Mouse (Mus musculus) layer of hippocampus, adult 8-10 months (tissue): ENCODE measurements at regions not wholly inside any gene's neighbourhood (a gene's known extent, or its start where the extent isn't known, plus 50 kb on each side); places are given as distances from the start of the nearest gene placed in this dataset.
A peak's percentile ranks its signal among the peaks of the same experiment; 100 is the strongest.
"Not testable (repeated sequence)": the region's sequence is repeated elsewhere in the genome, so short reads cannot be mapped to it uniquely, and the experiment has no call there.

Experiments used
- DNase-seq, 2 experiments: peaks; one replicate each; pipeline ENCODE4 v3.0.0; 2022; ENCODE audit warnings: low spot score in 2 of 2

GRCm38 (mm10) chr1:149463930-149464329 is 497.2 kb downstream of the Pla2g4a start:
- no peak for DNase-seq

GRCm38 (mm10) chr1:149449801-149450493 is 511.1 kb downstream of the Pla2g4a start:
- no peak for DNase-seq

- DNase-seq = peak in 1 of 2 experiments; percentile 12
These were observed 512.6 kb downstream of the Pla2g4a start for GRCm38 (mm10) chr1:149448516-149448915.

- no peak for DNase-seq
These were observed 550.1 kb downstream of the Pla2g4a start for GRCm38 (mm10) chr1:149411009-149411408.

- DNase-seq = no peak
These were observed 555.7 kb downstream of the Pla2g4a start for GRCm38 (mm10) chr1:149405367-149405766.

- DNase-seq = no peak
These were observed 572.4 kb downstream of the Pla2g4a start for GRCm38 (mm10) chr1:149388706-149389105.

- DNase-seq = no peak
These were observed 609.7 kb downstream of the Pla2g4a start for GRCm38 (mm10) chr1:149351338-149351907.

GRCm38 (mm10) chr1:149347359-149347758 is 613.7 kb downstream of the Pla2g4a start:
- DNase-seq = no peak

GRCm38 (mm10) chr1:149338158-149338557 is 622.9 kb downstream of the Pla2g4a start:
- DNase-seq = no peak

GRCm38 (mm10) chr1:149332239-149332638 is 628.9 kb downstream of the Pla2g4a start:
- no peak for DNase-seq

- no peak for DNase-seq
These were observed 633.9 kb downstream of the Pla2g4a start for GRCm38 (mm10) chr1:149327171-149327570.

GRCm38 (mm10) chr1:149323095-149323494 is 638.0 kb downstream of the Pla2g4a start:
- no peak for DNase-seq

GRCm38 (mm10) chr1:149289725-149290124 is 671.4 kb downstream of the Pla2g4a start:
- no peak for DNase-seq

- no peak for DNase-seq
These were observed 686.2 kb downstream of the Pla2g4a start for GRCm38 (mm10) chr1:149274932-149275331.

GRCm38 (mm10) chr1:149256866-149257265 is 704.2 kb downstream of the Pla2g4a start:
- peak; percentile 22 to 48 for DNase-seq

GRCm38 (mm10) chr1:149254141-149254540 is 706.9 kb downstream of the Pla2g4a start:
- no peak for DNase-seq

- peak in 1 of 2 experiments; percentile 11 for DNase-seq
These were observed 722.6 kb downstream of the Pla2g4a start for GRCm38 (mm10) chr1:149238329-149239015.

- DNase-seq = not testable (repeated sequence)
These were observed 733.9 kb downstream of the Pla2g4a start for GRCm38 (mm10) chr1:149227170-149227569.

GRCm38 (mm10) chr1:149226400-149226799 is 734.7 kb downstream of the Pla2g4a start:
- DNase-seq = no peak

- no peak for DNase-seq
These were observed 758.5 kb downstream of the Pla2g4a start for GRCm38 (mm10) chr1:149202631-149203030.

GRCm38 (mm10) chr1:149199284-149199683 is 761.8 kb downstream of the Pla2g4a start:
- no peak for DNase-seq

GRCm38 (mm10) chr1:149198854-149199253 is 762.2 kb downstream of the Pla2g4a start:
- DNase-seq = no peak
